Mouse (Mus musculus) forebrain, embryonic 16.5 days (tissue): Measurements from ENCODE around the gene Commd1. TPM values are rescaled to one million over a fixed set of nuclear protein-coding genes. Genes with fewer than 3 reads are reported as not detected.

ENCODE experiments used
- ATAC-seq: fragments of 200-750 bp; cut with Nextera tagmentation; 2 replicates; pipeline ENCODE4 v1.8.0; 2017; ENCODE audit warnings: mild to moderate bottlenecking, moderate library complexity
- H3K27ac ChIP-seq: fragments of 300-500 bp; sonication (generic); 2 replicates; pipeline ENCODE4 v1.5.1; 2014; ENCODE audit warnings: low read length, control low read depth
- H3K27me3 ChIP-seq: fragments of 300-500 bp; sonication (generic); replicated peaks from 2 replicates; pipeline ENCODE4 v1.6.1; 2014; ENCODE audit warnings: low read length; ENCODE audit not compliant: control insufficient read depth, insufficient read depth
- H3K36me3 ChIP-seq: fragments of 300-500 bp; sonication (generic); 2 replicates; pipeline ENCODE4 v1.6.1; 2014; ENCODE audit not compliant: control insufficient read depth, insufficient read depth
- H3K4me1 ChIP-seq: fragments of 300-500 bp; sonication (generic); replicated peaks from 2 replicates; pipeline ENCODE4 v1.6.1; 2014; ENCODE audit warnings: low read length; ENCODE audit not compliant: control insufficient read depth, insufficient read depth
- H3K4me2 ChIP-seq: fragments of 300-500 bp; sonication (generic); 2 replicates; pipeline ENCODE4 v1.6.1; 2014; ENCODE audit warnings: mild to moderate bottlenecking, low read length, control low read depth
- H3K4me3 ChIP-seq: fragments of 300-500 bp; sonication (generic); replicated peaks from 2 replicates; pipeline ENCODE4 v1.5.1; 2014; ENCODE audit warnings: mild to moderate bottlenecking, low read length, control low read depth
- H3K9ac ChIP-seq: fragments of 300-500 bp; sonication (generic); replicated peaks from 2 replicates; pipeline ENCODE4 v1.6.1; 2014; ENCODE audit warnings: low read depth, low read length, control low read depth
- H3K9me3 ChIP-seq: fragments of 300-500 bp; sonication (generic); 2 replicates; pipeline ENCODE4 v1.6.1; 2016; ENCODE audit warnings: low read length; ENCODE audit not compliant: control insufficient read depth
- WGBS: fragments of 180-500 bp; shearing (Covaris S2); extraction: QIAGEN DNeasy Blood & Tissue Kit; methylation state at CpG from one replicate; pipeline ENCODE4 v1.1.7; 2014; 5-methylcytosine and 5-hydroxymethylcytosine counted together
- polyA plus RNA-seq: library from polyadenylated mRNA; unstranded; fragments of >200 nt; fragmentation: Nextera tagmentation; extraction: Ambion mirVana; gene quantifications from 2 replicates; pipeline ENCODE4 v1.2.1, GENCODE M21; 2015

Gene Commd1
- polyA plus RNA-seq, 1 experiment from 2014 or later = 225 TPM

DNA sequence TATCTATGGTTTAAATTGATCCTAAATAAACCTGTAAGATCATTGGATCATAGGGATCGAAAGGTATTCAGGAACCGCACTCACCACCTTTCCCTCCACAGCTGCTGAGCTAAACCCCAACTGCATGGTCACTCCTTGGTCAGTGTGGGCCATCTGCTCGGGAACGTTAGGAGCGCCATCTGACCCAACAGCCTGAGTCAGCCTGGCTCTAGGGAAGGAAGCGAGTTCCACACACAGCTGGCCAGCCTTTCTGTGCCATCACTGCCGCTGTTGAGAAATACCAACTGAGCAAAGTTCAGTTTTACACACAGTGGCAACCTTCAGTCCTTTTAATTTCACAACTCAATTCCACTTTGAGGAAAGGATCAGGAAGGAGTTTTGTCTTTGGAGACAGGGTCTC lies 90.3 kb downstream of the Commd1 start:
- ATAC-seq = no peak
- Histone ChIP-seq H3K4me1 (no peaks in the 10 kb centered on the region), H3K27me3 (no peaks in the 10 kb centered on the region), H3K4me3 (no peak overlapping the region), H3K9me3 (no peaks in the 10 kb centered on the region), H3K36me3 (no peaks in the 10 kb centered on the region), H3K9ac (no peak overlapping the region), H3K4me2 (no peak overlapping the region), H3K27ac (no peak overlapping the region)
- 91% methylated on average over 7 of the region's 7 CpGs for WGBS

GRCm38 (mm10) chr11:22891242-22891641 lies 90.9 kb downstream of the Commd1 start:
- ATAC-seq = no peak
- Histone ChIP-seq H3K9me3 (no peaks in the 10 kb centered on the region), H3K4me1 (no peaks in the 10 kb centered on the region), H3K4me3 (no peak overlapping the region), H3K4me2 (no peak overlapping the region), H3K36me3 (no peaks in the 10 kb centered on the region), H3K9ac (no peak overlapping the region), H3K27ac (no peak overlapping the region), H3K27me3 (no peaks in the 10 kb centered on the region)
- WGBS = 73% methylated on average over 9 of the region's 9 CpGs

DNA sequence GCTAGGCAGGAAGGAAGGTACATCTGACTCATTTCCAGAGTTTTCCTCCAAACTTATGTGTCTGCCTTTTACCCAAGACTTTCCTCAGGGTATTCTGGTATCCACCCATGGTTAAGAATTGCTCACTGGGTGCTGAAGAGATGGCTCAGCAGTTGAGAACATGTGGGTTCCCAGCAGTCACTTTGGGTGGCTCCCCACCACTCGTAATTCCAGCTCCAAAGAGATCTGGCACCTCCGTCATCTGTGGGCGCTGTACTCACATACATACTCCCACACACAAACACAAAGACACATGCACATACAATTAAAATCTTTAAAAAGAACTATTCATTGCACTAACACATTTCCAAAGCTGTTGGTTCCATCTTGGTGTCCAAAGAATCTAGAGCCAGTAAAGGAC lies 93.0 kb downstream of the Commd1 start:
- Histone ChIP-seq H3K4me1 (no peaks in the 10 kb centered on the region), H3K9ac (no peak overlapping the region), H3K9me3 (no peaks in the 10 kb centered on the region), H3K27me3 (no peaks in the 10 kb centered on the region), H3K27ac (no peak overlapping the region), H3K4me2 (no peak overlapping the region), H3K36me3 (no peaks in the 10 kb centered on the region), H3K4me3 (no peak overlapping the region)
- ATAC-seq = no peak
- WGBS = 89% methylated on average over 3 of the region's 3 CpGs

GRCm38 (mm10) chr11:22886991-22887390 lies 95.2 kb downstream of the Commd1 start:
- Histone ChIP-seq H3K36me3 (no peaks in the 10 kb centered on the region), H3K4me1 (no peaks in the 10 kb centered on the region), H3K27ac (no peak overlapping the region), H3K27me3 (no peaks in the 10 kb centered on the region), H3K4me2 (no peak overlapping the region), H3K9me3 (no peaks in the 10 kb centered on the region), H3K9ac (no peak overlapping the region), H3K4me3 (no peak overlapping the region)
- ATAC-seq = no peak
- 94% methylated on average over 4 of the region's 4 CpGs for WGBS

DNA sequence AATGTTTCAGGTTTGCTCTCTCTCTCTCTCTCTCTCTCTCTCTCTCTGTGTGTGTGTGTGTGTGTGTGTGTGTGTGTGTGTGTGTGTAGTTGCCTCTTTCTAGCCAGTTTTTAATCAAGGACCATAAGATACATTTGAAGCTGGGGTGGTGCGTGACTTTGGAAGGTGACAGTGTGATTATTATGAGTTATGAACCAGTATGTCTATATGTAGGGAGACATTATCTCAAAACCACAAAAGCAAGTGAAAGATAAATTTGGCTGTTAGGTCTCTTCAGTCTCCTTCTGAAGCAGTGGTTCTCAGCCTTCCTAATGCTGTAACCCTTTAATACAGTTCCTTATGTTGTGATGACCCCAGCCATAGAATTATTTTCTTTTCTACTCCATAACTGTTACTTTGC lies 96.8 kb downstream of the Commd1 start:
- H3K9me3 ChIP-seq = no peaks in the 10 kb centered on the region
- no peaks in the 10 kb centered on the region for H3K27me3 ChIP-seq
- H3K27ac ChIP-seq = no peak overlapping the region
- WGBS = 96% methylated on average over 1 of the region's 1 CpGs
- no peak overlapping the region for H3K9ac ChIP-seq
- no peak overlapping the region for H3K4me2 ChIP-seq
- H3K36me3 ChIP-seq = no peaks in the 10 kb centered on the region
- ATAC-seq = no peak
- no peaks in the 10 kb centered on the region for H3K4me1 ChIP-seq
- H3K4me3 ChIP-seq = no peak overlapping the region

DNA sequence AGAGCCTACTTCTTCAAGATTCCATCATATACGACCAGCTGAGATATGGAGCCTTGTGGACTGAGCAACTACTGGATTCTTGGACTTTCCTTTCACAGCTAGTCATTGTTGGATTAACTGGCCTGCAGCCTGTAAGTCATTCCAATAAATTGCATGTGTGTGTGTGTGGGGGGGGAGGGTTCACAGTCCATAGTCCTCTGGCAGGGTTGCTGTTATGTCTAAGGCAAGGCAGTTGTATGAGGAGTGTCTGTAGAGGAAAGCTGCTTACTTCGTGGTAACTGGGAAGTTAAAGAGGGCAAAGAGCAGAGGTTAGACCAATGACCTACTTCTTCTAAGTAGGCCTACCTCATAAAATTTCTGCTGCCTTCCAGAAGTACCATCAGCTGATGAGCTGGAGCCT lies 98.5 kb downstream of the Commd1 start:
- no peak for ATAC-seq
- no peaks in the 10 kb centered on the region for H3K9me3 ChIP-seq
- H3K4me2 ChIP-seq = no peak overlapping the region
- H3K9ac ChIP-seq = no peak overlapping the region
- no peak overlapping the region for H3K4me3 ChIP-seq
- no peaks in the 10 kb centered on the region for H3K36me3 ChIP-seq
- H3K4me1 ChIP-seq = no peaks in the 10 kb centered on the region
- 93% methylated on average over 2 of the region's 2 CpGs for WGBS
- no peak overlapping the region for H3K27ac ChIP-seq
- H3K27me3 ChIP-seq = no peaks in the 10 kb centered on the region

- H3K4me3 ChIP-seq = no peak overlapping the region
- no peak overlapping the region for H3K9ac ChIP-seq
- no peak for ATAC-seq
- H3K27me3 ChIP-seq = no peaks in the 10 kb centered on the region
- no peak overlapping the region for H3K4me2 ChIP-seq
- no peaks in the 10 kb centered on the region for H3K4me1 ChIP-seq
- no peaks in the 10 kb centered on the region for H3K36me3 ChIP-seq
- H3K27ac ChIP-seq = no peak overlapping the region
- H3K9me3 ChIP-seq = no peaks in the 10 kb centered on the region
Measured at GRCm38 (mm10) chr11:22882926-22883325, 99.3 kb downstream of the Commd1 start.

- no peak overlapping the region for H3K27ac ChIP-seq
- no peak overlapping the region for H3K4me2 ChIP-seq
- no peak overlapping the region for H3K9ac ChIP-seq
- no peaks in the 10 kb centered on the region for H3K4me1 ChIP-seq
- no peaks in the 10 kb centered on the region for H3K9me3 ChIP-seq
- no peak overlapping the region for H3K4me3 ChIP-seq
- H3K36me3 ChIP-seq = no peaks in the 10 kb centered on the region
- WGBS = 62% methylated on average over 3 of the region's 3 CpGs
- H3K27me3 ChIP-seq = no peaks in the 10 kb centered on the region
- no peak for ATAC-seq
Measured at GRCm38 (mm10) chr11:22880383-22881172, 101.6 kb downstream of the Commd1 start.

DNA sequence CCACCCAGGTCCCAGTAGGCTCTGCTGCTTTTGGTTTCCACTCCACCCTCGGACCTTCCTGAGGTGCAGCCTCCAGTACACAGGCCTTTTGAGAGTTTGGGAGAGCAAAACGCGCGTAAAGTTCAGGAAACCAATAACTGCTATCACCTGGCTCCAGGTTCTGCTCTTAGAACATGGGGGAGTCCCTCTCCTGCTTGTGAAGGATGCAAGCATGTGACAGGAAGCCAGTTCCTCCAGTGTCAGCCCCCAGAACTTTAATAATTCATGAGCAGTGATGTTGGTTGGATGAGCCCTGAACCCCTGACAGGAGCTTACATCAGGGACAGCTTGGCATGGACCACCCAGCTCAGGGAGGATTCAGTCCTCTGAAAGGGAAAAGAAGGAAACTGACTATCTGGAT lies 102.5 kb downstream of the Commd1 start:
- Histone ChIP-seq H3K4me1 (peaks cover 8% of the 10 kb centered on the region), H3K27ac (no peak overlapping the region), H3K9me3 (no peaks in the 10 kb centered on the region), H3K4me2 (no peak overlapping the region), H3K36me3 (no peaks in the 10 kb centered on the region), H3K4me3 (no peak overlapping the region), H3K9ac (no peak overlapping the region), H3K27me3 (no peaks in the 10 kb centered on the region)
- ATAC-seq = no peak
- WGBS = 95% methylated on average over 4 of the region's 4 CpGs
